Mouse (Mus musculus) forelimb bud, embryonic 11.5 days (tissue): ENCODE measurements around the gene Bag5.

Source experiments
- DNase-seq: peaks from one replicate; pipeline ENCODE4 v3.0.0-alpha.2; 2012; ENCODE audit warnings: low read depth, low spot score

Bag5 gene

GRCm38 (mm10) chr12:111713004-111713651 lies at the start of gene Bag5, which contains the start of gene Apopt1:
Gene Bag5 (minus strand): TSS chr12:111713257.
Gene Apopt1 (plus strand): TSS chr12:111713261.
- peak; percentile 88 for DNase-seq

- DNase-seq, result no peak
Measured at GRCm38 (mm10) chr12:111760306-111760908, 47.4 kb upstream of the Bag5 start.

- no peak for DNase-seq
Measured at GRCm38 (mm10) chr12:111759176-111760061, 46.4 kb upstream of the Bag5 start.

DNA sequence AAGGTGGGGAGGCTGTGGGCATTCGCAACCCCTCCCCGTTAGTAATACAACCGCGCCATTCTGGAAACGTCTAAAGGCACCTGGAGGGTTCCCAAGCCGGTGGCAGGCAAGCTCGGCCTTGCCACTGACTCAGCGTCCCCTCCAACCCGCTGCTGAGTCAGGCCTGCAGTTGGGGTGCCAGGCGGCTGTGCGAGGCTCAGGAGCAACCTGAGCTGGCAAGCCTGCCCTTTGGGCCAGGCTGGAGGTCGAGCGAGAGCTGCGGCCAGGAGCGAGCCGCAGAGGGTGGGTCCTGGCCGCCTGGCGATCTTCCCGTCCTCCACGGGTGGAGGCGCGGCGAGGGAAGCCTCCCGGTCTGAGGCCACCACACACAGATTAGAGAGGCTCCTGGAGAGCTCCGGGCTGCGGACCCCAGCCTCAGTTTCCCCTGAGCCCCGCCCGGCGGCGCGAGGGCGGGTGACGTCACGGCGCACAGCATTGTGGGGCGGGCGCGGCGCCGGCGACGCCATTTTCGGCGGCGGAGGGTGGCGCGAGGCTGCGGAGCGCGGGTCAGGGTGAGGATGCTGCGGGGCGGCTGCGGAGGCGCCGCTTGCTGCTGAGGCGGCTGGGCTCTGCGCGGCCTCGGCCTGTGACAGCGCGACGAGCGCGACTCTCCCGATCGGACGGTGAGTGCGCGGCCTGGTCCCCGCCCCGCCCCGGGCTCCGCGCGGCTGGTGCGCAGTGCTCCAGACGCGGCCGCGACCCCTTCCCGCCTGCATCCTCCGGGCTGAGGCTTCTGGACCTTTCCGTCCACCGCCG lies 45.5 kb upstream of the Bag5 start, which contains the start of gene Klc1:
TSS of gene Klc1 (plus strand) at position 469 of the 795 bp plus-strand sequence.
- DNase-seq, result peak; percentile 50

DNA sequence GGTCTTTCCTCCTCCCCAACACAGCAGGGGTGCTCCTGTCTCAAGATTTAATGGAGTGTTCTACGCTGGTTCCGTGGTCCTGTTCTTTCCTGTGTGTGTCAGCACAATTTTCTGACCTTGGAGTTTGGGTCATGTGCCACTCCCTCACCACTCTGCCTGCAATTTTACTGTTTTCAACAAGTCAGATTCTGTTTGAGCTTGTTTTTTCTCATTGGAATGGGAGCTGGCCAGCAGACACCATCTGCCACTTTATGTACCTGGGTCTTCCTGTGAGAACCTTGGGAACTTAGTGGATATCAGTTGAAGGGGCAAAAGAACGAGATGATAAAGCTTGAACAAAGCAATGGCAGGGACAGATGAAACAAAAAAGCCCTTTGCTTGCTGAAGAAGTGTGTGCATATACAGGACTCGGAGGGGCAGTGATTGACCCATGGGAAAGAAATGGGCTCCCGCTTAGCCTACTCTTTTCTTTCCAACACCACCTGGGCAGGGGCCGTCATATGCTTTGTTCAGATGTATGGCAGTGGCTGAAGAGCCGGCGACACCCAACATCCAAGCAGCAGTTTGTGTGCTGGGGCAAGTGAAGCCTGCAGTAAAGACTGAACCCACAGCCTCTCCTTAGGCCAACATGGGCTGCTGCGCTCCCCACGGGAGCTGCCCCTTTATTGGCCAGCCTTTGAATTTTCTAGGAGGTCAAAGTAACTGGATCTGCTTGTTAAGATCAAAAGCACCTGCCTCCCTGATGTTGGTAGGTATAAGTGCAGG lies 44.7 kb upstream of the Bag5 start:
- DNase-seq, result no peak

DNA sequence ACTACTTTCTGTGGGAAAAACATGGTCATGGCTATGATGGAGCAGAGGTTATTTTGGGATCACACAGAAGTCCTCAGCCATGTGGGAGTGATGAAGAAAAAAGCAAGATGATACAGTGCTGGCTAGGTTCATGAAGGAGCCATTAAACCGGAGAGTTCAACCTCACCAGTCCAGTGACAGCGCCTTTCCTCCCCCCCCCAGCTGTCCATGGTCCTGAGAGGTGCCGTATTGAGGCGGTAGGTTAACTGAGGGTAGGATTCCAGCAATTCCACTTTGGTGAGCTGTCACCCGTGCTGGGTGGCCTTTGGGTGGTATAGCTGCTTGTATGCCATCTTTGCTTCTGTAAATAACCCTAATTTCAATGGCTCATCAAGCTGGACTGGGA lies 43.6 kb upstream of the Bag5 start:
- no peak for DNase-seq

DNA sequence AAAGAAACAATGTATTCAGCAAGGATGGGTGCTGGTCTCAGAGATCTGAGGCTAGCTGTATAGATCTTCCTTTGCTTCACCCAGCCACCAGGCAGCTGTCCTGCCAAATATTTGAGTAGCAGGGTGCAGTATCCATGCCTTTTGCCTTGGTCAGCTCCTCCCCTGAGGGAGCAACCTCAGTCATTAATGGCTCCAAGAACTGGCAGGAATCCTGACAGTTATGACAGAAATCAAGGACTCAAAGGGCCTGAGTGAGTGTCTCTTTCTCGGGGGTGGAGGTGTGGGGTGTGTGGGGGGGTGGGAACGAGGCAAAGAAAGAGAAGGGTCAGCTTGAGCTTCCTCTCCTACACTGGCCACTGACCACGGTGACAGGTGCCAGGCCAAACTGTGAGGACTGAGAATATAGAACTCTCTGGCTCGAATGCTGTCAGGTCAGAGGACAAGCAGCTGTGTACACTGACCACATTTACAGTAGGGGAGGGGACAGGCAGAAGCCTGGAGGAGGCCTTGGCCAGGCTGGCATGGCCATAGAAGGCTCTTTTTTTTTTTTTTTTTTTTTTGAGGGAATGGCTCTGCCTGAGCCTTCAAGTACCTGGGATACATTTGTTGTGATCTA lies 43.1 kb upstream of the Bag5 start:
- no peak for DNase-seq

DNA sequence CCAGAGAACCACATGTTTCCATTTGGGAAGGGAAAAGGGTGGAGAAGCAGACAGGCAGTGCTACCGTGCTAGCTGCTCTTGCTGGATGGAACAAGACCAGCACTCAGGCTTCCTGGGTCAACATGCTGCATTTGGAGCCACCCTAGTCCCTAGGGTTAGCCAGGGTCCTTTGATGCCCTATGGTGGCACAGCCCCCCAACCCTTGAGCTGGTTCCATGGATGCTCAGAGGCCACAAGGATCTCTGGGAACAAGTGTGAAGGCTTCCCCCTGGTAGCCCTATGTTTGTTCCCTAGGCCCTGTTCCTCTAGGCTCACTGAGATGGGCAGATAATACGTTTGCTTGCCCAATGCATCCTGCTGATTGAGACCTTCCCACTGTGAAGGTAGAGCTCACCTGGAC lies 42.2 kb upstream of the Bag5 start:
- DNase-seq, result no peak

GRCm38 (mm10) chr12:111754710-111755109 lies 41.7 kb upstream of the Bag5 start:
- DNase-seq, result no peak

GRCm38 (mm10) chr12:111753347-111753746 lies 40.3 kb upstream of the Bag5 start:
- no peak for DNase-seq

- DNase-seq, result no peak
Measured at GRCm38 (mm10) chr12:111752491-111752890, 39.4 kb upstream of the Bag5 start.

DNA sequence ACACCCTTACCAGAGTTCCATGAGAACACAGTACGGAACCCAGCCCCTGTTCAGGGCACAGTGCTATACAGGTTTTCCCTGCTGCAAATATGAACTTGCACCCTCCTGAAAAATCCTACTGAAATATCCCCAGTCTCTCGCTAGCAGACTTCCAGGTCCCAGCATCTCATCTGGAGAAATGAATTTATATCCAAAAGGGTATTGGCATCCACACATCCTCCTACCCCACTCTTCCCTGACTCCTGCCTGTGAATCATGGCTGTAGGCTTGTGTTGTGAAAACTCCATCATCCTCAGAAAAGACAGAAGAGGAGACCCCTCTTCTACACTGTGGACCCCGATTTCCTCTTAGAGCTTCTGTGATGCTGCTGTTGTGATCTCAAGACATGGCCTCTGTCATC lies 37.7 kb upstream of the Bag5 start:
- no peak for DNase-seq

- no peak for DNase-seq
Measured at GRCm38 (mm10) chr12:111747421-111747820, 34.4 kb upstream of the Bag5 start.

DNA sequence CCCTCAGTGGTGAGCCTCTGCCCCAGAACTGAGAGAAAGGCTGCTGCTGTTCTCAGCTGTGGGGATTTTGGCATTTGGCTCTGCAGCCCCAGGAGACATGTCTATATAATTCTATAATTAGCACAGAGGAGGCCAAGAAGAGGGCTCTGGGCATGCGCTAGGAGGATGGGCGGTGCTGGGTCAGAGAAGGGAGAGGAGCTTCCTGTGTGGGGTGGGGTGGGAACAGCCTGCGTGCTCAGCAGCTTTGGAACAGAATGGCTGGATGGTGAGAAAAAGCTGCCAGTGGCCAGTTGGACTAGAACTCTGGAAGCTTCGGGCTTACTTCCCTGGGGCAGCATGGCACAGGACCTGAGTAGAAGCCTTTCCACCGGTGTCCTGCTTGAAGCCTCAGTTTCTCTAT lies 33.0 kb upstream of the Bag5 start:
- no peak for DNase-seq

DNA sequence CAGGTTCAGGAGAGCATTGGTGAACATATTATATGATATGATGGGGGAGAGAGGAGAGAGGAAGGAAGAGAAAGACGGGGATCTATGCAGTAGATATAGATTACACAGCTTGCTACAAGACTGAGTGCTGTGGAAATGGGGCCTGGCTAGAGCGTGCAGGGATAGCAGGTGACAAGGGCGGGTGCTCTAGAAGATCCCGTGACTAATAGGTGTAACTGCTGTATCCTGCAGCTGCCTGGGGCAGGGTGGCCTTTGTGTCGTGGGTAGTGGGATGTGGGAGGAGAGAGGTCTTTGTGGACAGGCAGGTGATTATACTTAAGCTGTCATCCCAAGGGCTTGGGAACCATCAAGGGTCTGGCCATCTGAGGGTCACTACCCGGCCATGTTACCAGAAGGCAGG lies 32.2 kb upstream of the Bag5 start:
- no peak for DNase-seq

DNA sequence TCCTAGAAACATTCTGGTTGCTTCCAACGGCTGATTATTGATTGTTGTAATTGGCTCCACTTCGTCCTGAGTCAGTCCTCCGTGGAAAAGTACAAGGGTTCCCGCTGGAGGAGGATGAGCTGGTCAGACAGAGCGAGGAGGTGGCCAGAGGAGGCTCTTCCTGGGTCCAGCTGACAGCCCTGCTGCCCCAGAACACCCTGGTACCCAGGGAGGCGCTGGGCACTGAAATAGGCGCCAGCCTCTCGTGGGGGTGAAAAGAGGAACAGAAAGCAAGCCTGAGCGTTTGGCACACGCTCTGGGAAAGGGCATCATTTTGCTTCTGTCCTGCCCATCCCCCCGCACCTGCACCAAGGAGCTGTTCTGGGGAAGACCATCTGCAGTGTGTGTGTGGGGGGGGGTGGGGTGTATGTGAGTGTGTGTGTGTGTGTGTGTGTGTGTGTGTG lies 30.9 kb upstream of the Bag5 start:
- DNase-seq, result no peak

DNA sequence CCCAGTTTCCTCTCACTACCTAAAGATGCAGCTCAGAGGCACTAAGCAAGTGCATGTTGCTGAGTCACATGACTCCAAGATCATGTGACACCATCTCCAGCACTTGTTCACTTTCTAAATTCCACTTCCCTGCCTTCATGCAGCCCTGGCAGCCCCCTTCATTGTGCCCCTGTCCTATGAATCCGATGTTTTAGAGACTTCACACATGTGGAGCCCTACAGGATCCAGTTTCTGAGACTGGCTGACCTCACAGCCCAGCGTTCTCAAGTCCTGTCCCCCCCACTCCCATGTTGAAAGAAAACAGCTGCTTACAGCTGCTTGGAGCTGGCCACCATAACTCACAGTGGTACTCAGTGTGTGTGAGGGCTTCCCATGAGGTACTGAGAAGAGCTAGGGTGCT lies 30.4 kb upstream of the Bag5 start:
- no peak for DNase-seq

DNA sequence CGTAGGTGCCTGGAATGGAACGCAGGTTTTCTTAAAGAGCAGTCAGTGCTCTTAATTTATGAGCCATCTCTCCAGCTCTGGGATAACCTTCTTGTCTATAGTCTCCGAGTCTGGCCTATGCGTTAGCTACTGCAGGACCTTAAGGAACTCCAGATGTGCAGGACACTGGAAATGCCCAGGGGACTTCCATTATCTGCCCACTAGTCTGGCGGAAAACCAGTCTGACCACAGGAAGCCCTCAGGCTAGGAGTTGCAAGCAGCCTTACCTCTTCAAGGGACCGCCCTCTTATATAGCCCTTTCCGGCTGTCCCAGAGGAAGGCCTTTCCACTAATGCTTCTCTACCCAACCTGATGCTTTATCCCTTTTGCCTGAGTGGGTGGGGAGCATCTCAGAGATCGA lies 28.3 kb upstream of the Bag5 start:
- no peak for DNase-seq

DNA sequence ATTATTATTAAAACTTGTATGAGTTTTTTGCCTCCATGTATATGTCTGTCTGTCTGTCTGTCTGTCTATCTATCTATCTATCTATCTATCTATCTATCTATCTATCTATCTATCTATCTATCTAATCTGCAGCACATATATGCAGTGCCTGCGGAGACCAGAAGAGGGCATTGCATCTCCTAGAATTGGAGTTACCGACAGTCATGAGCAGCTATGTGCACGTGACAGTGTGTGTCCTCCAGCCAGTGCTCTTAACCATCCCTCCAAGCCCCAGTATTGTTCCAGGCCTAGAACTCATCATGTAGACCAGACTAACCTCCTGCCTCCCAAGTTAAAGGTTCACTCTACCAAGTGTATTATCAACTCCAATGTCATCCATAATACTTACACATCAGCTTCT lies 25.7 kb upstream of the Bag5 start:
- no peak for DNase-seq

- no peak for DNase-seq
Measured at GRCm38 (mm10) chr12:111737370-111737769, 24.3 kb upstream of the Bag5 start.
